Mouse (Mus musculus): ENCODE data around the gene Chchd1. TPM values are rescaled to one million over a fixed set of nuclear protein-coding genes. Genes with fewer than 3 reads are reported as not detected.

Gene Chchd1
- polyA plus RNA-seq, 1 experiment: 54.0 TPM

DNA sequence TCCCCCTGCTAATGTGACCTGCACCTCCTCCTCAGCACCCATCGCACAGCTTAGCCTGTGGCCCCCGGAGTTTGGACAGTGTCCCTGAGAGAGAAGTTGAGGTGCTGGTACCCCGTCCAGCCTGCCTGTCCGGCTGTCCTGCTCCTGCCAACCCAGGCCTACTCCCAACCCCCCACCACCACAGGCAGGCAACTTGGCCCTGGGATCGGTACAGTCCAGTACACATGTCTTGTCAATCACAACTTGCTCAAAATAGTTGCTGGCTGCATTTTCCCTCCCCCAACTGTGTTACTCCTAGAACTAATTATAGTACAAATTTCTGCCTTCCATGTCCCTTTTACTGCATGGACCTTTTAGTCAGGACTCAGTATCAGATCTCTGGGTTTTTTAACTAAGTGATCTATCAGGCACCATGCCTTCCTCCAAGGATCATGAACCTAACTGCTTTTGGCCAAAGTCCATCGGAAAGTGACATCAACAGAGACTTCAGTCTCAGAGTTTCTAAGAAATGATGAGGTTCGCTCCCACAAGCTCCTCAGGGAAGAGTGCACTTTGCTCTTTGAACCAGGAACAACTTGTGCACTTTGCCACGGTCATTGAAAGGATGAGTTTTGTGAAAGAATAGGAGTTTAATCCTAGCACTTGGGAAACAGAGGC lies 34.5 kb upstream of the Chchd1 start, which contains the start of gene Synpo2l:
Gene Synpo2l, minus strand, starts transcription at position 201 of the 657 bp plus-strand sequence.
- DNase-seq: peak; percentile 94
- TF ChIP-seq POLR2A (IDR thresholded peaks at IDR 0.05; ENCODE audit: low read depth, low read length): no peak
- TF ChIP-seq CTCF (conservative IDR thresholded peaks at IDR 0.05; ENCODE audit: insufficient read depth, insufficient read length, low read depth, low read length): no peak
- H3K27ac ChIP-seq (ENCODE audit: insufficient read depth, low read depth, low read length): peak within 1 kb of the TSS; percentile 81
- 51% methylated on average over 8 of the region's 8 CpGs for WGBS
- peaks cover 4% of the 10 kb centered on the region; the same call in 1 of the 2 replicates for H3K4me1 ChIP-seq (ENCODE audit: control insufficient read depth, insufficient read depth, low read length)
- no peaks in the 10 kb centered on the region for H3K36me3 ChIP-seq (ENCODE audit: control insufficient read depth, insufficient read depth, low read length)
- no peaks in the 10 kb centered on the region for H3K27me3 ChIP-seq (replicated peaks; ENCODE audit: control insufficient read depth, insufficient read depth, low read length)
- H3K4me3 ChIP-seq (ENCODE audit: insufficient read depth, low read depth, low read length): no peak within 1 kb of the TSS

DNA sequence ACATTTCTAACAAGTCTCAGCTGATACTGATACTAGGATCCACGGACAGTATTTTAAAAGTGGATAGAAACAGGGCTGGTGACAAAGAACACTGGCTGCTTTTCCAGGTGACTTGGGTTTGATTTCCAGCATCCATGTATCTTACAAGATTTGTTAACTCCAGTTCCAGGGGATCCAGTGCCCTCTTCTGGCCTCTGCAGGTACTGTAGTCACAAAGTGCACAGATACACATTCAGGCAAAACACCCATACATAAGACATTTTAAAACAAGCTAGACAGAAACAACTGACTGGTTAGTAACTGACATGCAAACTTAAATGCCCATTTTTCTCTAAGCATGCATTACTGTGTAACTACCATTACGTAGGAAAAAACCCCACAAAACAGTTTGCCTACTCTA lies 29.8 kb upstream of the Chchd1 start:
- 96% methylated on average over 2 of the region's 2 CpGs for WGBS
- peaks cover 7% of the 10 kb centered on the region; the same call in 1 of the 2 replicates for H3K4me1 ChIP-seq (ENCODE audit: control insufficient read depth, insufficient read depth, low read length)
- H3K36me3 ChIP-seq (ENCODE audit: control insufficient read depth, insufficient read depth, low read length): peaks cover 2% of the 10 kb centered on the region; the same call in 1 of the 2 replicates
- H3K27me3 ChIP-seq (replicated peaks; ENCODE audit: control insufficient read depth, insufficient read depth, low read length): no peaks in the 10 kb centered on the region
- H3K4me3 ChIP-seq (ENCODE audit: insufficient read depth, low read depth, low read length): no peak overlapping the region
- peak; percentile 72 for DNase-seq
- H3K27ac ChIP-seq (ENCODE audit: insufficient read depth, low read depth, low read length): 0 out of 2 replicates have a peak overlapping the region, but pooled peaks have one; percentile 70
- TF ChIP-seq CTCF (conservative IDR thresholded peaks at IDR 0.05; ENCODE audit: insufficient read depth, insufficient read length, low read depth, low read length) (peak; percentile 46), POLR2A (IDR thresholded peaks at IDR 0.05; ENCODE audit: low read depth, low read length) (no peak)

DNA sequence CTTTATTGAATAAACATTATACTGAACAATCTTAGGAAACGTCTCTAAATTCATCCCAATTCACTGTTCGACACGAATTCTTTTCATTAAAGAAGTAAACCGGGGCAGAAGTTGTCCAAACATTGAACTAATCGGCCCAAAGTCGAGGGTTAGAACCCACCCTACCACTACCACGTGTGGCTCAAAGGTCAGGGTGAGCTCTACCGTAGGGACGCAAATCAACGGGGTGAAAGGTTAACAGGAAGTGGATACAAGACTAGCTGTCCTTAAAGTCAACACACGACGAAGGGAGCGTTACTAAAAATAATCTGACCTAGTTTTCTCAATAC lies 29.1 kb upstream of the Chchd1 start:
- 5% methylated on average over 13 of the region's 13 CpGs for WGBS
- peak; percentile 92 for DNase-seq
- Histone ChIP-seq H3K36me3 (ENCODE audit: control insufficient read depth, insufficient read depth, low read length) (peaks cover 2% of the 10 kb centered on the region; the same call in 1 of the 2 replicates), H3K4me3 (ENCODE audit: insufficient read depth, low read depth, low read length) (peak overlapping the region; percentile 61), H3K4me1 (ENCODE audit: control insufficient read depth, insufficient read depth, low read length) (peaks cover 10% of the 10 kb centered on the region; the same call in 1 of the 2 replicates), H3K27me3 (replicated peaks; ENCODE audit: control insufficient read depth, insufficient read depth, low read length) (no peaks in the 10 kb centered on the region), H3K27ac (ENCODE audit: insufficient read depth, low read depth, low read length) (peak overlapping the region; percentile 89)
- no peak for TF ChIP-seq CTCF (conservative IDR thresholded peaks at IDR 0.05; ENCODE audit: insufficient read depth, insufficient read length, low read depth, low read length)
- TF ChIP-seq POLR2A (IDR thresholded peaks at IDR 0.05; ENCODE audit: low read depth, low read length): no peak

DNA sequence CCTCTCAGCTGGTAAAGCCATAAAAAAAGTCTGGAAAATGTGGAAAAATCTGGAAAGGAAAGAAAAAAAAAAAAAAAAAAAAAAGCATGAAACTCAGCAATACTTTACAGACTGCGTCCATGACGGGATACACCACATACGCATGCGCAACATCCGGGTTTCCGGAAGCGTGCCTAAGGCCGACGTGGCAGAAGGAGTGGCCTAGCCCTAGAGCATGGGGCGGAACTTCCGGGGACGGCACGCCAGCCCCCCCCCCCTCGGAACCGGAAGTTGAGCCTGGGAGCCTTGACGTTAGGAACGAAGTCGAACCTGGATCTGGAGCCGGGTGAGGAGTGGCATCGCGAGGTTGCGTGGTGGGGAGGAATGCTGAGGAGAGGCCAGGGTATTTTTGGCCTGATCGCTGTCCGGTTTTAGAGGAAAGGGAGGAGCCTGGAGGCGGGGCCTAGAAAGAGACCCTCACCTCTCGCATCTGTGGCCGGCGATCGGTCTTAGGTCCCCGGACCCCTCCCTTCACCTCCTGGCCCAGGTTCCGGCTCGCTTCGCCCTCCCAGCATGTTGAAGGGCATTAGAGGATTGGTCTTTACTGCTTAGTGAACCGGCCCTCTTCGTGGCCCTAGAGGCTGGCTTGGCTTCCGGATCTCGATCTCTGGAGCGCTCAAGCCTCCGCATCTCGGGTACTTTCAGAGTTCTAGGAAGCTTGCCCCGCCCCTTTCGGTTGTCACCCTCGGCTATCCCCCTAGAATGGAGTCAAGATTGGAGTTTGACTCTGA lies 28.6 kb upstream of the Chchd1 start, which contains the start of gene Sec24c:
Gene Sec24c, plus strand, starts transcription at position 245 of the 770 bp plus-strand sequence.
- Histone ChIP-seq H3K27me3 (replicated peaks; ENCODE audit: control insufficient read depth, insufficient read depth, low read length) (no peaks in the 10 kb centered on the region), H3K4me1 (ENCODE audit: control insufficient read depth, insufficient read depth, low read length) (peaks cover 6% of the 10 kb centered on the region; the same call in 1 of the 2 replicates), H3K27ac (ENCODE audit: insufficient read depth, low read depth, low read length) (peak within 1 kb of the TSS; percentile 89), H3K36me3 (ENCODE audit: control insufficient read depth, insufficient read depth, low read length) (peaks cover 2% of the 10 kb centered on the region; the same call in 1 of the 2 replicates), H3K4me3 (ENCODE audit: insufficient read depth, low read depth, low read length) (peak within 1 kb of the TSS; percentile 90)
- under 1% methylated on average over 43 of the region's 43 CpGs for WGBS
- no peak for TF ChIP-seq CTCF (conservative IDR thresholded peaks at IDR 0.05; ENCODE audit: insufficient read depth, insufficient read length, low read depth, low read length)
- TF ChIP-seq POLR2A (IDR thresholded peaks at IDR 0.05; ENCODE audit: low read depth, low read length): no peak
- peak; percentile 99 for DNase-seq

DNA sequence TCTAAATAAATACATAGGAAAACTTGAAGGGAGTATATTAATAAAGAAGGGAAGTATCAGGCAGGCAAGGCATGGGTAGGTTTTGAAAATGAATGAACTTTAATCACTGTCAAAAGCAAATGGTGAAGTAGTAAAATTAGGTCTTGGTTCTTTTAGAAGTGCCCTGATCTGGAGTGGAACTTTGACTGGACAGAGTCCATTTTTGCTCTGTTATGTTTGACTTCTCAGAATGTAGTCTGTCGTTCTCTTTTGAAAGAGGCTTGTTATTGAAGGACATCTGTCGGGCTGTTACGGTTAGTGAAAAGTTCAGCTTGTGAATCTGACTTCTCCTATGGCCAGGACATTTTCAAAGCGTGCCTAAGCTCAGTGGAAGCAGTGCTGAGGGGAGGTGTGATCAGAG lies 24.9 kb upstream of the Chchd1 start:
- Histone ChIP-seq H3K36me3 (ENCODE audit: control insufficient read depth, insufficient read depth, low read length) (peaks cover 9% of the 10 kb centered on the region), H3K4me3 (ENCODE audit: insufficient read depth, low read depth, low read length) (no peak overlapping the region), H3K27ac (ENCODE audit: insufficient read depth, low read depth, low read length) (peak overlapping the region; percentile 65), H3K27me3 (replicated peaks; ENCODE audit: control insufficient read depth, insufficient read depth, low read length) (no peaks in the 10 kb centered on the region), H3K4me1 (ENCODE audit: control insufficient read depth, insufficient read depth, low read length) (peaks cover 10% of the 10 kb centered on the region; the same call in 1 of the 2 replicates)
- 55% methylated on average over 4 of the region's 4 CpGs for WGBS
- TF ChIP-seq POLR2A (IDR thresholded peaks at IDR 0.05; ENCODE audit: low read depth, low read length): no peak
- TF ChIP-seq CTCF (conservative IDR thresholded peaks at IDR 0.05; ENCODE audit: insufficient read depth, insufficient read length, low read depth, low read length): no peak
- peak; percentile 66 for DNase-seq

DNA sequence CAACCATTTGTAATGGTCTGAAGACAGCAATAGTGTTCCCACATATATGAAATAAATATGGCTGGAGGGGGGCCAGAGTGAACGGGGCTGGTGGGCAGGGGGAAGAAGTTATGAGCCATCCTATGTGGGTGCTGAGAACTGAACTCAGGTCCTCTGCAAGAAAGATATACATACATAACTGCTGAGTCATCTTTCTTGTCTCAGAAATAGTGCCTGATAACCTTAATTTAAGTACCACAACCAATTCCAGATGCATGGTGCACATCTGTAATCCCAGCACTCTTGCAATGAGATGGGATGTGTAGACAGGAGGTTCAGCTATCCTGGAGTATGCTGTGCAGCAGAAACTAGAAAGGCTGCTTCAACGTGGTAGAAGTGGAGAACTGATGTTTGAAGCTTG lies 21.1 kb upstream of the Chchd1 start:
- H3K4me1 ChIP-seq (ENCODE audit: control insufficient read depth, insufficient read depth, low read length): peaks cover 7% of the 10 kb centered on the region; the same call in 1 of the 2 replicates
- no peak for TF ChIP-seq POLR2A (IDR thresholded peaks at IDR 0.05; ENCODE audit: low read depth, low read length)
- no peak for TF ChIP-seq CTCF (conservative IDR thresholded peaks at IDR 0.05; ENCODE audit: insufficient read depth, insufficient read length, low read depth, low read length)
- H3K27ac ChIP-seq (ENCODE audit: insufficient read depth, low read depth, low read length): no peak overlapping the region
- 73% methylated on average over 2 of the region's 2 CpGs for WGBS
- peaks cover 11% of the 10 kb centered on the region for H3K36me3 ChIP-seq (ENCODE audit: control insufficient read depth, insufficient read depth, low read length)
- H3K27me3 ChIP-seq (replicated peaks; ENCODE audit: control insufficient read depth, insufficient read depth, low read length): no peaks in the 10 kb centered on the region
- no peak overlapping the region for H3K4me3 ChIP-seq (ENCODE audit: insufficient read depth, low read depth, low read length)
- DNase-seq: no peak

DNA sequence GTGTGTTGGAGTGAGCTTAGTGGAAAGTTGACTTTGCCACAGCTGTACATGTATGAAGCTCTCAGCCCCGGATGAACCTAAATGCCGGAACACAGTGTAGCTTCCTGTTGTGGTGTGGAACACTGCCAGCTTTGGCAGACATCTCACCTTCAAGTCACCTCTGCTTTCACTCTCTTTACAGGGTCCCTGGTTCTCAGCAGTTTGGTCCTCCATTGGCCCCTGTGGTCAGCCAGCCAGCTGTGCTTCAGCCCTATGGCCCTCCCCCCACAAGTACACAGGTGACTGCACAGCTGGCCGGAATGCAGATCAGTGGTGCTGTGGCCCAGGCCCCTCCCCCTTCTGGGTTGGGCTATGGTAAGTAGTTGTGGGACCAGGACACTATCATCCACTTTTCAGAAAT lies 20.3 kb upstream of the Chchd1 start:
- H3K4me1 ChIP-seq (ENCODE audit: control insufficient read depth, insufficient read depth, low read length): peaks cover 7% of the 10 kb centered on the region; the same call in 1 of the 2 replicates
- 7% methylated on average over 3 of the region's 3 CpGs for WGBS
- H3K27me3 ChIP-seq (replicated peaks; ENCODE audit: control insufficient read depth, insufficient read depth, low read length): no peaks in the 10 kb centered on the region
- H3K4me3 ChIP-seq (ENCODE audit: insufficient read depth, low read depth, low read length): no peak overlapping the region
- peak; percentile 60 for DNase-seq
- TF ChIP-seq CTCF (conservative IDR thresholded peaks at IDR 0.05; ENCODE audit: insufficient read depth, insufficient read length, low read depth, low read length): no peak
- no peak for TF ChIP-seq POLR2A (IDR thresholded peaks at IDR 0.05; ENCODE audit: low read depth, low read length)
- peaks cover 11% of the 10 kb centered on the region for H3K36me3 ChIP-seq (ENCODE audit: control insufficient read depth, insufficient read depth, low read length)
- H3K27ac ChIP-seq (ENCODE audit: insufficient read depth, low read depth, low read length): peak overlapping the region; percentile 56
